Mouse (Mus musculus): Measurements from ENCODE around the gene Kif14. TPM values are rescaled to one million over a fixed set of nuclear protein-coding genes. Genes with fewer than 3 reads are reported as not detected.
A peak's percentile ranks its signal among the peaks of the same experiment; 100 is the strongest.
"Not testable (repeated sequence)": the region's sequence is repeated elsewhere in the genome, so short reads cannot be mapped to it uniquely, and the experiment has no call there.

Kif14 gene
- total RNA-seq, 2 experiments from 2014 or later = 0.22 to 0.25 TPM

GRCm38 (mm10) chr1:136470471-136470870 is 4.3 kb downstream of the Kif14 start:
- no peak for DNase-seq
- intact Hi-C loops (cut with DNase I) = no loop called here

GRCm38 (mm10) chr1:136491681-136492080 is 25.5 kb downstream of the Kif14 start:
- intact Hi-C loops (cut with DNase I) = no loop called here
- DNase-seq = no peak

GRCm38 (mm10) chr1:136492232-136492631 is 26.1 kb downstream of the Kif14 start:
- intact Hi-C loops (cut with DNase I) = no loop called here
- no peak for DNase-seq

GRCm38 (mm10) chr1:136499317-136499716 is 33.2 kb downstream of the Kif14 start:
- intact Hi-C loops (cut with DNase I) = no loop called here
- no peak for DNase-seq

- no peak for DNase-seq
- intact Hi-C loops (cut with DNase I) = no loop called here
Measured at GRCm38 (mm10) chr1:136502936-136503335, 36.8 kb downstream of the Kif14 start.

GRCm38 (mm10) chr1:136506255-136506654 is 40.1 kb downstream of the Kif14 start:
- intact Hi-C loops (cut with DNase I); DNase-seq: not testable (repeated sequence)

- no peak for DNase-seq
Measured at GRCm38 (mm10) chr1:136512317-136512716, 46.2 kb downstream of the Kif14 start.

GRCm38 (mm10) chr1:136513181-136513580 is 47.0 kb downstream of the Kif14 start:
- peak in 1 of 2 experiments; percentile 8 for DNase-seq

More at GRCm38 (mm10) chr1:136512317-136512716, 46.2 kb downstream of the Kif14 start:
- intact Hi-C loops (cut with DNase I) = no loop called here

GRCm38 (mm10) chr1:136518699-136519356 is 52.7 kb downstream of the Kif14 start:
- DNase-seq = no peak
- intact Hi-C loops (cut with DNase I) = no loop called here

More at GRCm38 (mm10) chr1:136513181-136513580, 47.0 kb downstream of the Kif14 start:
- intact Hi-C loops (cut with DNase I) = no loop called here

GRCm38 (mm10) chr1:136521363-136521937 is 55.3 kb downstream of the Kif14 start:
- DNase-seq = peak; percentile 22 to 38
- intact Hi-C loops (cut with DNase I) = loop anchor here (2.0 to 10.0 kb wide), 2 partner anchors 351 to 467 kb away; partner anchors contain the start of genes Ascl5 and Cacna1s

- DNase-seq = peak; percentile 49 to 63
- intact Hi-C loops (cut with DNase I) = loop anchor here (10.0 kb wide), 1 partner anchor 470 kb away; the partner anchor contains the start of genes Ascl5 and Cacna1s
Measured at GRCm38 (mm10) chr1:136524917-136525316, 58.8 kb downstream of the Kif14 start.

GRCm38 (mm10) chr1:136525818-136526217 is 59.7 kb downstream of the Kif14 start:
- intact Hi-C loops (cut with DNase I) = loop anchor here (10.0 kb wide), 1 partner anchor 471 kb away; the partner anchor contains the start of genes Ascl5 and Cacna1s
- no peak for DNase-seq

- intact Hi-C loops (cut with DNase I) = loop anchor here (10.0 kb wide), 1 partner anchor 472 kb away; the partner anchor contains the start of genes Ascl5 and Cacna1s
Measured at GRCm38 (mm10) chr1:136527163-136527562, 61.0 kb downstream of the Kif14 start.

GRCm38 (mm10) chr1:136532556-136532955 is 66.4 kb downstream of the Kif14 start:
- DNase-seq = no peak
- intact Hi-C loops (cut with DNase I) = no loop called here

More at GRCm38 (mm10) chr1:136527163-136527562, 61.0 kb downstream of the Kif14 start:
- DNase-seq = no peak

GRCm38 (mm10) chr1:136536947-136537346 is 70.8 kb downstream of the Kif14 start:
- intact Hi-C loops (cut with DNase I) = no loop called here
- no peak for DNase-seq

- intact Hi-C loops (cut with DNase I) = no loop called here
- peak in 1 of 2 experiments; percentile 21 for DNase-seq
Measured at GRCm38 (mm10) chr1:136538247-136538646, 72.1 kb downstream of the Kif14 start.

- intact Hi-C loops (cut with DNase I) = no loop called here
- peak in 1 of 2 experiments; percentile 21 for DNase-seq
Measured at GRCm38 (mm10) chr1:136540407-136540895, 74.3 kb downstream of the Kif14 start.

GRCm38 (mm10) chr1:136541618-136542376 is 75.7 kb downstream of the Kif14 start:
- intact Hi-C loops (cut with DNase I) = no loop called here
- DNase-seq = no peak

- intact Hi-C loops (cut with DNase I) = no loop called here
- no peak for DNase-seq
Measured at GRCm38 (mm10) chr1:136543920-136544319, 77.8 kb downstream of the Kif14 start.

GRCm38 (mm10) chr1:136547068-136547467 is 80.9 kb downstream of the Kif14 start:
- DNase-seq = no peak
- intact Hi-C loops (cut with DNase I) = no loop called here

- intact Hi-C loops (cut with DNase I) = loop anchor here (10.0 kb wide), 1 partner anchor 1495 kb away; no protein-coding TSS in a partner anchor
- DNase-seq = no peak
Measured at GRCm38 (mm10) chr1:136550285-136550684, 84.1 kb downstream of the Kif14 start.
